Mouse (Mus musculus): ENCODE results near the gene Bzw2. TPM values are rescaled to one million over a fixed set of nuclear protein-coding genes. Genes with fewer than 3 reads are reported as not detected.
A peak's percentile ranks its signal among the peaks of the same experiment; 100 is the strongest.

Bzw2 gene
- polyA plus RNA-seq, 1 experiment: 10.1 TPM

DNA sequence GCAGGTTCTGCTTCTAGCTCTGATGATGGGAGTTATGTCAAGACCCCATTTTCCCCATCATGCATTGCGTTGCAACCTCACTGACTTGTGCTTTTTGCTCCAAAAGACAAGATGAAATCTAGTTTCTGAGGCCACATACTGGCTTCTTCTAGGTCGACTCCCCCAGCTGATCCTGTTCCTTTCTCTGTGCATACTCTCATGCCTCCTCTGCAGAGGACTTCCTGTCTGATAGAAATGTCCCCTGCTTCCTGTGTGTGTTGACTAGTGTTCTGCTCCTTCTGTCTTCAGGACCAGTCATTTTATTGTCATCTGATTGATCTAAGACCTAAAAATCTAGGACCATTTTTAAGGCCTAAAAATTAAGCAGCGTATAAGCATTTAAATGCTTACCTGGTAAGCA is 22.5 kb downstream of the Bzw2 start:
- no peak for DNase-seq
- Histone ChIP-seq H3K27ac (ENCODE audit: insufficient read depth, low read depth, low read length) (no peak overlapping the region), H3K4me1 (ENCODE audit: control insufficient read depth, insufficient read depth, low read length) (no peaks in the 10 kb centered on the region), H3K36me3 (ENCODE audit: control insufficient read depth, insufficient read depth, low read length) (no peaks in the 10 kb centered on the region; the same call in 1 of the 2 replicates), H3K4me3 (ENCODE audit: insufficient read depth, low read depth, low read length) (no peak overlapping the region), H3K27me3 (replicated peaks; ENCODE audit: control insufficient read depth, insufficient read depth, low read length) (no peaks in the 10 kb centered on the region)
- WGBS: 84% methylated on average over 3 of the region's 3 CpGs
- no peak for TF ChIP-seq POLR2A (IDR thresholded peaks at IDR 0.05; ENCODE audit: low read depth, low read length)
- no peak for TF ChIP-seq CTCF (conservative IDR thresholded peaks at IDR 0.05; ENCODE audit: insufficient read depth, insufficient read length, low read depth, low read length)

- H3K27ac ChIP-seq (ENCODE audit: insufficient read depth, low read depth, low read length): no peak overlapping the region
- no peaks in the 10 kb centered on the region for H3K4me1 ChIP-seq (ENCODE audit: control insufficient read depth, insufficient read depth, low read length)
- H3K4me3 ChIP-seq (ENCODE audit: insufficient read depth, low read depth, low read length): no peak overlapping the region
- 90% methylated on average over 5 of the region's 5 CpGs for WGBS
- TF ChIP-seq POLR2A (IDR thresholded peaks at IDR 0.05; ENCODE audit: low read depth, low read length) (no peak), CTCF (conservative IDR thresholded peaks at IDR 0.05; ENCODE audit: insufficient read depth, insufficient read length, low read depth, low read length) (no peak)
- H3K36me3 ChIP-seq (ENCODE audit: control insufficient read depth, insufficient read depth, low read length): peaks cover 6% of the 10 kb centered on the region
- H3K27me3 ChIP-seq (replicated peaks; ENCODE audit: control insufficient read depth, insufficient read depth, low read length): no peaks in the 10 kb centered on the region
- no peak for DNase-seq
Measured at GRCm38 (mm10) chr12:36134111-36134510, 23.8 kb downstream of the Bzw2 start.

GRCm38 (mm10) chr12:36133547-36133946 is 24.3 kb downstream of the Bzw2 start:
- no peak overlapping the region for H3K4me3 ChIP-seq (ENCODE audit: insufficient read depth, low read depth, low read length)

GRCm38 (mm10) chr12:36132668-36133067 is 25.2 kb downstream of the Bzw2 start:
- no peak for TF ChIP-seq CTCF (conservative IDR thresholded peaks at IDR 0.05; ENCODE audit: insufficient read depth, insufficient read length, low read depth, low read length)
- TF ChIP-seq POLR2A (IDR thresholded peaks at IDR 0.05; ENCODE audit: low read depth, low read length): no peak
- Histone ChIP-seq H3K36me3 (ENCODE audit: control insufficient read depth, insufficient read depth, low read length) (peaks cover 7% of the 10 kb centered on the region), H3K27ac (ENCODE audit: insufficient read depth, low read depth, low read length) (no peak overlapping the region), H3K27me3 (replicated peaks; ENCODE audit: control insufficient read depth, insufficient read depth, low read length) (no peaks in the 10 kb centered on the region), H3K4me1 (ENCODE audit: control insufficient read depth, insufficient read depth, low read length) (no peaks in the 10 kb centered on the region), H3K4me3 (ENCODE audit: insufficient read depth, low read depth, low read length) (no peak overlapping the region)
- 78% methylated on average over 3 of the region's 3 CpGs for WGBS
- no peak for DNase-seq

More at GRCm38 (mm10) chr12:36133547-36133946, 24.3 kb downstream of the Bzw2 start:
- H3K27me3 ChIP-seq (replicated peaks; ENCODE audit: control insufficient read depth, insufficient read depth, low read length): no peaks in the 10 kb centered on the region
- H3K4me1 ChIP-seq (ENCODE audit: control insufficient read depth, insufficient read depth, low read length): no peaks in the 10 kb centered on the region
- H3K27ac ChIP-seq (ENCODE audit: insufficient read depth, low read depth, low read length): no peak overlapping the region
- peaks cover 7% of the 10 kb centered on the region for H3K36me3 ChIP-seq (ENCODE audit: control insufficient read depth, insufficient read depth, low read length)
- WGBS: 83% methylated on average over 5 of the region's 5 CpGs
- DNase-seq: no peak
- TF ChIP-seq CTCF (conservative IDR thresholded peaks at IDR 0.05; ENCODE audit: insufficient read depth, insufficient read length, low read depth, low read length): no peak
- TF ChIP-seq POLR2A (IDR thresholded peaks at IDR 0.05; ENCODE audit: low read depth, low read length): no peak

- peaks cover 7% of the 10 kb centered on the region for H3K36me3 ChIP-seq (ENCODE audit: control insufficient read depth, insufficient read depth, low read length)
Measured at GRCm38 (mm10) chr12:36132254-36132653, 25.6 kb downstream of the Bzw2 start.

DNA sequence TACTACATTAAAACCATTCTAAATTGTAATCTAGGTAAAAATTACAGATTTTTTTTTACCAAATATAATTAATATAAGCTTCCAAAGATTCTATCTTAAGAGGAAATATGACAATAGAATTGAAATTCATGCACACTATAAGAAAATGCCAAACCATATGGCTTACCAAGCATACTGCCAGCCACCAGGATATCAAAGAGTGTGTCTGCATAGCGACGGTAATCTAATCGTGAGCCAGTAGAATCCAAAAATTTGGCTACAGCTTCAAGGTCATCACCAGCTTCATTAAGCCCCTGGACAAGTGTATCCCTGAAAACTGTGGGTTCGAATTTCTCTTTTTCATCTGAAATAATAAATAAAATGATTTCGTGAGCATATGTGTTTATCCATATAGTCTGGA is 28.1 kb downstream of the Bzw2 start:
- H3K4me3 ChIP-seq (ENCODE audit: insufficient read depth, low read depth, low read length): no peak overlapping the region
- TF ChIP-seq CTCF (conservative IDR thresholded peaks at IDR 0.05; ENCODE audit: insufficient read depth, insufficient read length, low read depth, low read length) (no peak), POLR2A (IDR thresholded peaks at IDR 0.05; ENCODE audit: low read depth, low read length) (no peak)
- H3K27ac ChIP-seq (ENCODE audit: insufficient read depth, low read depth, low read length): no peak overlapping the region
- peaks cover 7% of the 10 kb centered on the region for H3K36me3 ChIP-seq (ENCODE audit: control insufficient read depth, insufficient read depth, low read length)
- no peaks in the 10 kb centered on the region for H3K27me3 ChIP-seq (replicated peaks; ENCODE audit: control insufficient read depth, insufficient read depth, low read length)
- DNase-seq: no peak
- H3K4me1 ChIP-seq (ENCODE audit: control insufficient read depth, insufficient read depth, low read length): 0 out of 2 replicates have a peak, but pooled peaks cover 5% of the 10 kb centered on the region
- WGBS: 95% methylated on average over 5 of the region's 5 CpGs

More at GRCm38 (mm10) chr12:36132254-36132653, 25.6 kb downstream of the Bzw2 start:
- H3K27ac ChIP-seq (ENCODE audit: insufficient read depth, low read depth, low read length): no peak overlapping the region
- no peaks in the 10 kb centered on the region for H3K4me1 ChIP-seq (ENCODE audit: control insufficient read depth, insufficient read depth, low read length)
- TF ChIP-seq POLR2A (IDR thresholded peaks at IDR 0.05; ENCODE audit: low read depth, low read length): no peak
- no peak for TF ChIP-seq CTCF (conservative IDR thresholded peaks at IDR 0.05; ENCODE audit: insufficient read depth, insufficient read length, low read depth, low read length)
- 95% methylated on average over 2 of the region's 2 CpGs for WGBS
- no peak for DNase-seq
- H3K4me3 ChIP-seq (ENCODE audit: insufficient read depth, low read depth, low read length): no peak overlapping the region
- H3K27me3 ChIP-seq (replicated peaks; ENCODE audit: control insufficient read depth, insufficient read depth, low read length): no peaks in the 10 kb centered on the region

DNA sequence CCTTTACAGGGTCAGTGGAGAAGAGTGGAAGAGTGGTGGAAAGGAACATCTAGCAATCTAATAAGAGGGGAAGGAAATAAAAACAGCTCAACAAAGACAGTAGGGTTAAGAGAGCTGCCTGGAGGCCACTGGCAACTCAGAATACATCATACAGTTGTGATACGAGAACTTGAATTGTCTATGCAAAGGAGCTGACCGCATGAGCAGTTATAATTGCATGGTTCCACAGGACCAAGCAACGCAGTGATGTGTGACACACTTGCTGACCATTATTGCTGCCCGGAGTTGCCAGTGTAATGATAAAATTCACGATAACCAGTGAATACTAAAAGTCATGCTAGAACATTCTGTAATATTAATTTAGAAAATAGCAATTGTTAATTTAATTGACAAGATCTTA is 31.8 kb downstream of the Bzw2 start:
- H3K4me1 ChIP-seq (ENCODE audit: control insufficient read depth, insufficient read depth, low read length): 0 out of 2 replicates have a peak, but pooled peaks cover 5% of the 10 kb centered on the region
- no peaks in the 10 kb centered on the region for H3K27me3 ChIP-seq (replicated peaks; ENCODE audit: control insufficient read depth, insufficient read depth, low read length)
- no peak overlapping the region for H3K4me3 ChIP-seq (ENCODE audit: insufficient read depth, low read depth, low read length)
- DNase-seq: peak; percentile 34
- peaks cover 7% of the 10 kb centered on the region for H3K36me3 ChIP-seq (ENCODE audit: control insufficient read depth, insufficient read depth, low read length)
- WGBS: 48% methylated on average over 5 of the region's 5 CpGs
- H3K27ac ChIP-seq (ENCODE audit: insufficient read depth, low read depth, low read length): 0 out of 2 replicates have a peak overlapping the region, but pooled peaks have one; percentile 31
- TF ChIP-seq CTCF (conservative IDR thresholded peaks at IDR 0.05; ENCODE audit: insufficient read depth, insufficient read length, low read depth, low read length): no peak
- TF ChIP-seq POLR2A (IDR thresholded peaks at IDR 0.05; ENCODE audit: low read depth, low read length): no peak

Data from kidney, adult 2 months (tissue).